Mouse (Mus musculus): ENCODE measurements around the gene Igfn1.

The Igfn1 gene

DNA sequence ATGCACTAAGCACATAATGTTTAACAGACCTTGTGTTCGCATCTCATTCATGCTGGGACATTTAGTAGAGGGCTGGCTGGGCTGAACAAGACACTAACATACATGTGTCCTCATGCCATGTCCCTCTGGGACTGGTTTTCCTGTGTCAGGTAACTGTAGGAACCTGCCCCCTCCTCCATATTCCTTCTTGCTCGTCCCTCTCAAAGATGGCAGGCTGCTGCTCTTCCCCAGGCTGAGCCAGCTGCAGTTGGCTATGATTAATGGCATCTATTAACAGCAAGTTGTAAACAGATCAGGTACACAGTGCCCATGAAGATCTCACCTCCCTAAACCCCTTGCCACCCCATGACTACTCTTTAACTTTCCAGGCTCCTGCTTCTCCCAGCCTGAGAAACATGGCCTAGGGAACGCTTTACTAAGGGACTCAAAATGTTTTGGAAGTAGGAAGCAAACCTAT is at the start of gene Igfn1:
Gene Igfn1, minus strand, starts transcription at position 51 of the 457 bp plus-strand sequence.
- in situ Hi-C loops (cut with MboI; ENCODE audit: unreplicated experiment in 2 of 2), result no loop called here

DNA sequence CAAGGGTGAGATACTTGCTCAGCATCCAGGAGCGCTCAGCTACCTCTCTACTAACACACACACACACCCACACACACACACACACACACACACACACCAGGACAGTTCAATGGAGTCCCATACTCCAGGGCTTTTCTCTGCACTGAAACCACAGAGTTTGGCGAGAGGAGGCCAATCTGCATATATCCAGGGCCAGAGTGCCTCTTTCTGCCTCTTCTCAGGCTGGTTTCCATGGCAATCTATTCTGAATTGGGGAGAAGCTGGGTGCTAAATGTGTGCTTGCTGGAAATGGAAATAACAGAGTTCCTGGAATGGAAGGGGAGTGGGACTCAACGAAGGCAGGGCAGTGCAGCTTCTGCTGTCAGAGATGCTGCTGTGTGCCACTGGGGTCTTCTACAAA is 49.6 kb upstream of the Igfn1 start:
- in situ Hi-C loops (cut with MboI; ENCODE audit: unreplicated experiment in 2 of 2), result no loop called here

DNA sequence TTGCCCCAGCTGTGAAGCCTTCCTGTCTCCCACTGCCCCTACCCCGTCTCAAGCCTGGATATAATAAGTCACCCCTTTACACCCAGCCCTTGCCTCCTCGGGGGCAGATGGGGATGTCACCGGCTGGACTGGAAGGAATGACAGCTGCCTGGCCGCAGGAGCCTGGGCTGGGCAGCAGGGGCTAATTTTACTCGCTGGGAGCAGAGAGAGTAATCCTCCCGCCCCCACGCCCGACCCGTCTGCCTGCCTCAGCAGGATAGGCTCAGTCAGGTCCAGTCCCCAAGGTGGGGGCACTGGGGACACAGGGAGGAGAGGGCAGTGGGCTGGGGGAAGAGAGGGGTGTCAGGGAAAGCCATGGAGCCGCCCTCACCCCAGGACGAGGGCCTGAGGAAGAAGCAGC is 46.4 kb upstream of the Igfn1 start, which contains the start of gene Cacna1s:
Gene Cacna1s, plus strand, starts transcription at position 204 of the 400 bp plus-strand sequence.
- in situ Hi-C loops (cut with MboI; ENCODE audit: unreplicated experiment in 2 of 2), result no loop called here

DNA sequence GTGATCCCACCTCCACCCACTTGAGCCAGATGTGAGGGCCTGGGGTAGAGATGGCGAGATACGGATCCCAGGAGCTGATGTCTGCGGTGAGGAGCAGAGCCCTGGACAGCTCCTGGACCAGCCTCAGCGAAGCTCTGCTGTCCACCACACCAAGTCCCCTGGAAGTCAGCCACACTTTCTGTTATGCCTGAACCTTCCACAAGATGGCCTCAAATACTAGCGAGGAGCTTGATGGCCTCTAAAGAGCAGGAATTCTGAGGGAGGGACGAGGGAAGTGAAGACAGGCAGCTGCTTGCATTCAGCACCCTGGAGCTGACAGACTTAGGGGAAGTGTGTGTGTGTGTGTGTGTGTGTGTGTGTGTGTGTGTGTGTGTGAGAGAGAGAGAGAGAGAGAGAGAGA is 45.3 kb upstream of the Igfn1 start:
- in situ Hi-C loops (cut with MboI; ENCODE audit: unreplicated experiment in 2 of 2), result no loop called here

DNA sequence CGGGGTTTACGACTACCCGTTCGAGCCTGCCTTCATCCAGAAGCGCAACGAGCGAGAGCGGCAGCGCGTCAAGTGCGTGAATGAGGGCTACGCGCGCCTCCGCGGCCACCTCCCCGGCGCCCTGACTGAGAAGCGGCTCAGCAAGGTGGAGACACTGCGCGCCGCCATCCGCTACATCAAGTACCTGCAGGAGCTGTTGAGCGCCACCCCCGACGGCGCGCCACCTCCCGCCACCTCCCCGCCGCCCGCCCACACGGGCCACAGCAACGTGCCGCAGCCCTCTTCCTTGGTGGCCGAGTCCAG is 44.8 kb upstream of the Igfn1 start:
- in situ Hi-C loops (cut with MboI; ENCODE audit: unreplicated experiment in 2 of 2), result no loop called here

DNA sequence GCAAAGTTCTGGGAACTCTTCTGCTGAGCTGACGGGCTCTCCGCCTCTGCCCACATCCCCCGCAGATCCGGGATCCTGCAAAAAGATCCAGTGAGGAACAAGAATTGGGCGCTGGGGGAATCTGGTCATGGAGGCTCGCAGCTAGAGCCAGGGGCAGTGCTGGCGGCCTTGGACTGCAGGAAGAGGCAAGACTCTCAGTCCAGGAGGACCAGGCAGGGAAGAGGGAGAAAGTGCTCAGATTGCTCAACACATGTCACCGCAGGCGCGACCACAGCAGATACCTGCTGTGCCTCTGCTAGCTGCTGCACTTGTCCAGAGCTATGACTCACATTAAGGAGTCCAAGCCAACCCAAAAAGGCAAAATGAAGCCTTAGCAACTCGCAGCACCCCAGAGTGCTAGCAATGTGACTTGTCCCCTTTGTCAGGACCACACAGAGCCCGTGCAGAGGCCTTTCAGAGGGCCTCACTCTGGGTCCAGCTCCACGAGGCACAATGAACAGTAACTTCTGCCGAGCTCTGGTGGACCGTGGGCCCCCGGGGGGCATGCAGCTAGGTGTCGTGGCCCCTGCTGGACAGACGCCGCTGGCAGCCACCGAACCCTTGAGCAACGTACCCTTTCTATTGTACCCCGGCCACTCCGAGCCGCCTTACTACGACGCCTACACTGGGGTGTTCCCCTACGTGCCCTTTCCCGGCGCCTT is 44.3 kb upstream of the Igfn1 start, which contains the start of gene Ascl5:
Gene Ascl5, plus strand, starts transcription at position 493 of the 701 bp plus-strand sequence.
- in situ Hi-C loops (cut with MboI; ENCODE audit: unreplicated experiment in 2 of 2), result no loop called here

DNA sequence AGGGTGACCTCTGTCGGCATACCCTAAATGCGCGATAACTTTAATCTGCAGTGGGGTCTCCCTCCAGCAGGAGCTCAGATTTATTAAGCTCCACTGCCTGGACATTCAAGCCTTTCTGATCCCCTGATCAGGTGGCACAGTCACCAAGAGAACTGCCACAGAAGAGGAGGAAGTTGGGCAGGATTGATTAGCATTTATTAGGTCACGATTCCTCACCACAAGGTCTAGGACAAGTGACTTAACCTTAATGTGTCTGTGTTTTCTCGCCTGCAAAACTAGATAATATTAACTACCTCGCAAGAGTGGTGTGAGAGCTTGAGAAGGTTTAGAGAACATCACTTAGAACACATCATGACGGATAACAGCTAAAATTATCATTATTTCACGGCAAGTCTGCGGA is 41.8 kb upstream of the Igfn1 start:
- in situ Hi-C loops (cut with MboI; ENCODE audit: unreplicated experiment in 2 of 2), result loop anchor here (5.0 to 10.0 kb wide), 4 partner anchors 127 to 414 kb away; no protein-coding TSS in a partner anchor

DNA sequence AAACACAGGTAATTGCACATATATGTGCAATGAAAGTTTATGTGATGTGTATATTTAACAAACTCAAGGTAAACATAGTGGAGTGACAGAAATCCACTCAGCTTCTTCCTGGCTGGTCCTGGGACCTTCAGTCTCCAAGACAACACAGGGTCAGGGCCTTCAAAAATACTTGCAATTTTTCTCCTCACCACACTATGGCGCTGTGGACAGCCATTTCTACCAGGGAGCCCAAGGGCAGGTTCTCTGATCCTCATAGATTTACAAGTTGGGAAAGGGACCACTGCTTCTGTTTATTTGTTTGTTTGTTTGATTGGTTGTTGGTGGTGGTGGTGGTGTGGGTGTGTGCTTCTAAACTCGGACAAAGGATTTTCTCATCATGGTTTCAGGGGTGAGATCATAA is 41.3 kb upstream of the Igfn1 start:
- in situ Hi-C loops (cut with MboI; ENCODE audit: unreplicated experiment in 2 of 2), result loop anchor here (5.0 to 10.0 kb wide), 4 partner anchors 127 to 415 kb away; no protein-coding TSS in a partner anchor

DNA sequence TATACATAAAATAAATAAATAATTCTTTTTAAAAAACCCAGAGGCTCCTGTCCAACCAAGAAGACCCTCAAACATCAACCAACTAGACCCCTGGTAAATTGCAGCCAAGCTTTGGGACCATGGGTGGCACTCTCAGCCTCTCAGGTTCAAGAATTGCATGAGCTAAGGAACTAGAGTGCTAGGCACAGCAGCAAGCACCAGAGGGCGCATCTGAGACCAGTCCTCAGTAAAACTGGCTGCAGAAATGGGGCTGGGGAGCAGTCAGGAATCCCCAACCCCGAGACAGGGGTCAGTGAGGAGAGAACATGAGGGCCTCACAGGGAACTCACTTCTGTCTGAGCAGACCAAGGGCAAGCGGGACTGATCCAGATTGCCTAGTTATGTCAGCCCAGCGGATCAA is 39.6 kb upstream of the Igfn1 start:
- in situ Hi-C loops (cut with MboI; ENCODE audit: unreplicated experiment in 2 of 2), result loop anchor here (5.0 to 10.0 kb wide), 4 partner anchors 129 to 417 kb away; no protein-coding TSS in a partner anchor

DNA sequence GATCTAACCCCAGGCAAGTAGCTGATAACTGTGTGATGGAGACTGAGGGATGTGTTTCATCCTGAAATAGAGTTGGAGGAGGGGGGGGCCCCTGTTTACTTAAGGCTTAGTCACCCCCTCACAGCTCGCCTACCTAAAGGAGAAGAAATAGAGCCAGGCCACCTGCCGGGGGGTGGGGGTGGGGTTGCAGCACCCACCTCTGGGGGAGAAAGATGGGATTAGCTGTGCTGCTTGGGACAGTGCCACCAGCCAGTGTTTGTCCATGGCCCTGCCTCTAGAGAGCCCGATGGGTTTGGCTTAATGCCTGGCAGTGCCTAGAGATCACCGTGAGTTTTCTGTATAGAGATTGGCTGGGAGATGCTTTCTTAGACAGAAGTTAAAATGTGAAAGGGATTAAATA is 34.7 kb upstream of the Igfn1 start:
- in situ Hi-C loops (cut with MboI; ENCODE audit: unreplicated experiment in 2 of 2), result loop anchor here in 1 of 2 experiments (10.0 kb wide), 1 partner anchor 134 kb away; no protein-coding TSS in a partner anchor

DNA sequence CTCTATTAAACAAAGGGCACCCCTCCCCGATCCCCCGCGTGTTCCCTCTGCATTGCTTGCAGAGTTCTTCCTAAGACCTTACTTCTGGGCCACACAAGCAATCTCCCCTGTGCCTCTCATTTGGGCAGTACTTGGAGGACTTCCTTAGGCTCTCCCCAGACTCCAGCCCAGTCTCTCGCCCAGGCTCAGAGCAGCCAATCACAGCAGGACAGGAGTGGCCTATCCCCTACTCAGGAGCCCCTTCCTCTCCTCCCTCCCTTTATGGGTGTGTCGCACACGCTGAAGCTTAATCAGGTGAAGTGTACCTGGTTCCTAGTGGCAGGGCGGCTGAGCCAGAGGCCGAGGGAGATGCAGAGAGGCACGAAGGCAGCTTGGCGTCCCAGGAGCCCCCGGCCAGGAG is 34.3 kb upstream of the Igfn1 start:
- in situ Hi-C loops (cut with MboI; ENCODE audit: unreplicated experiment in 2 of 2), result loop anchor here in 1 of 2 experiments (10.0 kb wide), 1 partner anchor 134 kb away; no protein-coding TSS in a partner anchor

DNA sequence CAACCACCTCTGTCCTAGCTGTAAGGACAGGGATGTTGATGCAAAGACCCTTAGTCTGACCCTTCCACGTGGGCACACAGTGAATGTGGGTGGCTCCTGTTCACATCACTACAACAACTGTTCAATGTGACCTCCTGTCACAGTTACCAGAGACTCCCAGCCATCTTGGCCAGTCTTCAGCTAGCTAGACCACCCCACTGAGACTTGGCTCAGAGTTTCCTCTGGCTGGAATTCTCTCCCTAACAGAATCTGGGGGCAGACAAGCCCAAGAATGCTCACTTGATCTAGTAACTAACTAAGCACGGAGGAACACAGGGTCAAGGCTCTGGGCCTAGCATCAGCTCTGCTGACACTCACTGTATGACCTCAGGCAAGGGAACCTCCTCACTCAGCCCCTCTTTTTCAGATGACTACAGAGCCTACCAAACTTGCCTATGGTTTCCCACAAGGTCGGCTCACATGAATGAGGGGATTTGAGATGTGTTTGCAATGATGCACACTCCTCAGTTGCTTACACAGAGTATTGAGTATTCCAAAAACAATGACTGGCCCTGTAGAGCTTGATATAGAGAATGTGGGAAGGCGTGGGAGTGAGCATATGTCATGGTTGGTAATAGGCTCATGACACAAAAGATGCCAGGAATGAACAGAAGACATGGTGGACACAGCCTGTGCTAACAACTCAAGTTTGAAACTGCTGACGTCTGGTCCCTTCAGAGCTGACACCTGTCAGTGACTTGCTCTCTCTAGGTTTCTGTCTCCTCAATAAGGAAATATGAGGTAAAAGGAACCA is 32.8 kb upstream of the Igfn1 start:
- in situ Hi-C loops (cut with MboI; ENCODE audit: unreplicated experiment in 2 of 2), result no loop called here

DNA sequence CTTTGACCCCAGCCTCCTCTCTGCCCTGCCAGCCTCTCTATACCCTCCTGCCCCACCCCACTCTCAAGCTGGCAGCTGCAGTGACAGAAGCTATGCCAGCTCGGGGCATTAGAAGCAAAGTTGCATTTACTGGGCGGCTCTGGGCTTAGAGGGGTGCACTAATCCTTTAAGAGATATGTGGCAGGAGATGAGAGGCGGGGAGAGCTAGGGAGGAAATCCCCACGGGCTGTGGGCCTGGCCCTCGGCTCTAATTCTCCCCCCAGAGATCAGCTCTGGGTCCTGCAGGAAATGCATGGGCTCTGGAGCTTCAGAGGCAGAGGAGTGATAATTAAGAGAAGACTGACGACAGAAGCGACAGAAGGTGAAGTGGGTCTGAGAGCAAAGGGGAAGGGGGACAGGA is 26.8 kb upstream of the Igfn1 start:
- in situ Hi-C loops (cut with MboI; ENCODE audit: unreplicated experiment in 2 of 2), result no loop called here

DNA sequence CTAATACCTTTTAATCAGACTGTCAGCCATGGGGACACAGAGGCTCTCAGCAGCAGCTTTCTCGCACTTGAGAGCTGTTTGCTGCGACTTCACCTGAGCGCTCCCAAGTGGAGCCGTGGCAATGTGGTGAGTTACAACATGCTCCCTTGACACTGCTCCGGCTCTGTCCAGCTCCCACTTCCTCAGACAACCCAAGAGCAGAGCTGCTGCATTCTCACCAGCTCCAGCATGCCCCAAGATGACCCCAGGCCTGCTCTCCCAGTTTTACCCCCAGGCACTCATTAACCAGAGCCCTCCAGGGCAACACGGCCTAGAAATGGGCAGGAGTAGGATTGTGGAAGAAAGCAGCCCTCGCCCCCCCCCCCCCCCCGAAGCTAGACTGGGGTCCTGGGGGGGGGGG is 25.6 kb upstream of the Igfn1 start:
- in situ Hi-C loops (cut with MboI; ENCODE audit: unreplicated experiment in 2 of 2), result no loop called here

DNA sequence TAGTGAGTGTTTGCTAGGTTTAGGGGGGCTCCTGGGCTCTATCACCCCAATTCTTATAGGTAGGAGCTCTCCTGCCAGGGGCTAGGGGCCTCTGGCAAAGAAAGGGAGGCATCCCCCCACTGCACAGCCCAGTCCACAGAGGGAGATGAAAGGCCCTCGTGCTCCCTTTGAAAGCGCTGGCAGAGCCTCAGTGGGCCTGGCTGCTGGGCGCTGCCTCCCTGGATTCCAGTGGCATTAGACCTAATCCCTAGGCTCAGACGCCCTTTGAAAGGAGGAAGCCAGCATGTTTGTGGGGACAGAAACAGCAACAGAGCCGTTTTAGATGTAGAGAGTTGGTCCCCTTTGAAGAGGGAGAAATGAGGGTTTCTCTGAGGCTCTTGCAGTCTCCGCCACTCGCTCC is 24.1 kb upstream of the Igfn1 start:
- in situ Hi-C loops (cut with MboI; ENCODE audit: unreplicated experiment in 2 of 2), result no loop called here

DNA sequence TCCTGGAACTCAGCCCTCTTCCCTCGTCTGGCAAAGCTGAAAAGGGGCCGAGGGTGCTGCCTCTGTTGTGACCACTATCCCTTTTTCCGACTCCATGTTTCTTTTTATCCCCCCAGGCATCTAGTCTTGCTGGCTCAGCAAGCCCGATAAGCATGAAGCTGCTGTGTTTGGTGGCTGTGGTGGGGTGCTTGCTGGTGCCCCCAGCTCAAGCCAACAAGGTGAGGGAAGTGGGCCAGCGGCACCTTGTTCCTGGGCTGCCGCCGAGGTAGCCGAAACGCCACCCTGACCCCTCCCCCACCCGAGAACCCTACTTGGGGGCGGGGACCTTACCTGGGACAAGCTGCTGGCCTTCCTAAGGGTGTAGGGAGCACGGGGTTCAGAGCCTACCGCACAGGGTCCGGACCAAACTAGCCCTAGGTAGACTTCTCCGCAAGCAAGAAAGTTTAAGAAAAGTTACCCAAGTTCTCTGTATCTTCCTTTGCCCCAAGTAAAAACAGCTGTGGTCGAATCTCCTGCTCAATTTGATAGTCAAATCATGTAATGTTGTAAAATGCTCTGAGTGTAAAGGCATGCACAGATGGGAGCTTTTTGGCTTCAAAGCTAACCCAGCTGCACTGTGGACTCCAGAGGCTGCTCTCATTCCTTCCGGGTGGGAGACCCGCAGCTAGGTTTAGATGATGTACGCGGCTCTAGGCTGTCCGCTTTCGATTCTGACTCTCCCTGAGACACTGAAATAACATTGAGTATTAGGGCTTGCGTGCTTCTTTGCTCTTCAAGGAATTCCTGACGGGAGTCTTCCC is 12.4 kb upstream of the Igfn1 start:
- in situ Hi-C loops (cut with MboI; ENCODE audit: unreplicated experiment in 2 of 2), result no loop called here

DNA sequence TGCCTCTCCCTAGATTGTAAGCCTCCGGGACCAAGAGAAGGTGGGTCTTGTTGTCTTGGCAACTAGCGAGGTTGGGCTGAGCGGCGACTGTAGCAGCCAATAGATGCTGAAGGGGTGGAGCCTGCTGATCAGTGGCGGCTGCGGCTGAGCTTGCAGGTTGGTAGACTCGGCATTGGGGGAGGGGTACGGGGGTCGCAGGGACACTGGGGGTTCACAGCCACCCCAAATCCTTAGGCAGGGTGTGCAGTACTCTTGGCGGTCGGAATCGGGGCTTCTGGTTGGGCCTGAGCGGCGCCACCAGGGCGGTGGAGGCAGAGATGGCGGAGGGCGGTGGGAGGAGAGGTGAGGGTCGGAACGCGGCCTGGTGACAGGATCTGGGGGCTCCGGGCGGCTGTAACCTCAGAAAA is 11.8 kb upstream of the Igfn1 start:
- in situ Hi-C loops (cut with MboI; ENCODE audit: unreplicated experiment in 2 of 2), result no loop called here

DNA sequence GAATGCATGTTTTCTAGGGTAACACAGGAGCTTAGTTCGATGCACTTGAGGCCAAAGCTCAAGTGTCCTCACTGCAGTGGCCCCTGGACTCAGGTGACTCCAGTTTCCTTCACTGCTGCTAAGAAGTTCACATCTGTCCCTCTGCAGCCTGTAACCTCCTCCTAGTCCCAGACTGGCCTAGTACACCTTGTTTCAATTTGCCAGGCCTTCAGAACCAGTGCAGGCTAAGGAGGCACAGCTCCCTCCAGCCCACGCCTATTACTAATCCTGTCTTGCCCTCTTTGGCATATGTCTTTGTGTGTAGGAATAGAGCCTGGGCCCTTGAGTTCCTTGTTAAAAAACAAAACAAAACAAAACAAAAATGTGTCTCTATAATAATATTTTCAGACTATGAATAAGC is 11.2 kb upstream of the Igfn1 start:
- in situ Hi-C loops (cut with MboI; ENCODE audit: unreplicated experiment in 2 of 2), result no loop called here

DNA sequence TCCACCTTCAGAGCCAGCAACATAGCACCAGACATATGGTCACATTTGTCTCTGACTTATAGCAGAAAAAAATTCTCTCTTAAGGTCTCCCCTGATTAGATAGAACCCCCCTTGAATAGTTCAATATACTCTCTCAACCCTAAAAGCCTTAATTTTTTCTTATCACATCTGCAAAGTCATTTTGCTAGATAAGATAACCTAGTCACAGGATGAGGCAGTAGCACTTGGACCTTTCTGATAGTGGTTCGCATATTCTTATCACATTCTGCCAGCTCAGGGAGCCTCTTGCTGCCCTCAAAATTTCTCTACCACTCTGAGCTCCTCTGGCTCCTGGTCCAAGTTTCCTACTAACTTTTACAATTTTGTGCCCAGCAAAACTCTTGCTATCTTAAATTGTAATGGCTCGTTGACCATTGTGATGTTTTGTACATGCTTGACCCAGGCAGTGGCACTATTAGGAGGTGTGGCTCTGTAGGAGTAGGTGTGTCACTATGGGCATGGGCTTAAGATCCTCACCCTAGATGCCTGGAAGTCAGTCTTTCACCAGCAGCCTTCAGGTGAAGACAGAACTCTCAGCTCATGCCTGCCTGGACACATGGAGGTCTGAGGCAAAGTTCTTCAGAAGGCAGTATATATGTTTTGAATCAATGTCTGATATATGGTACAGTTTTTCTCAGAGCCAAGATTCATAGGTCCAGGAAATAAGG is 8.8 kb upstream of the Igfn1 start:
- in situ Hi-C loops (cut with MboI; ENCODE audit: unreplicated experiment in 2 of 2), result no loop called here

DNA sequence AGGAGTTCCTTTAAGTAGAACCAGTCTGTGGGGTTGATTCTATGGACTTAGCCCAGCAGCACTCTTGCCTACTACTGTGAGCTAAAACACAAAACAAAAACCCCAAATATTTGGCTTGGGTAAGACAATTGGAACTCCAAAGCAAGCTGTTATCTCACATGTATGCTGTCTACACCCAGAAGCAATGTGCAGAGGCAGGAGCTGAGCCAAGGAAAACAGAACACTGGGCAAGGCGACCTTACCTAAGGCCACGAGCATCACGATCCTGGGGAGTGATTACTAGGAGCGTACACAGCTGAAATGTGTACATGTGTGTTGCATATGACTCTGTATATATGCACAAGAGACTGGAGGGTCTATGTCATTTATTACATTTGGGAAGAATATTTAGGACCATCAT is 7.4 kb upstream of the Igfn1 start:
- in situ Hi-C loops (cut with MboI; ENCODE audit: unreplicated experiment in 2 of 2), result no loop called here

All from v-Abl transformed pro-B cells (cell line).